ENCODE assay signal across 8 mouse cellular contexts in the genomic region with DNA sequence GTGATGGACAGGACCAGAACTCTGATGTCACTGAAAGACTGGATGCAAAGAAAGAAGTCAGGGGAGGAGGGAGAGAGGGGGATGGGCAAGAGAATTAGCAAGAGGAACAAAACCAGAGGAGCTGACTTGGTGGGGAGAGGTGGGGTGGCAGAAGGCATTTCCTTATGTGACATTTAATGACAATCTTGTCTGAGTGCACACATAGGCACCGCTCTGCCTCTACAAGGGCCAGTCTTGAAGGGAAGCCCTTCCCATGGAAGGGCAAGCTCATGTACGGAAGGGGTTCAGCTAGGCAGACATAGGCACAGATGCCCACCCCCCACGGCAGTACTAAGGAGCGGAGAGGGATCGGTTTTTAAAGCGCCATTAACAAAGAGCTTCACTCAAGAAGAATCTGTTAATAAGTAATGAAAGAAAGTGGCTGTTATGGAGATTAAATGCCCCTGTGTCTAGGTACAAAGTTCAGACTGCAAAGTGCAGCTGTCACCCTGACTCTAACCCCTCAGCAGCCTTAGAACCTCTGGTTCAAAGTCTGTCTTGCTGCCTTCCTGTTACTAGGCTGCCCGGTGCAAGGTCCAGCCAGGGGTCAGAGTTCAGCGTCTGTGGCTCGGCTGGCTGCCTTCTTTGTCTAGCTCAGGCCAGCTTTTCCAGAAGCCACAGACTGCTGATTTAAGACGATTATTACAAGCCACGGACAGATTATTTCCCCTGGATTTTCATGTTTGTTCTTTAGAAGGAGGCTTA.
A peak's percentile ranks its signal among the peaks of the same experiment; 100 is the strongest.
DNase-seq lines count a peak whose midpoint lies in the region; ATAC-seq and TF ChIP-seq lines count a peak whose summit lies in the region.

No protein-coding gene starts in this region.

- peak; percentile 16 for DNase-seq in urinary bladder, postnatal 14 days (ENCODE audit: low spot score)
- DNase-seq in urinary bladder, adult 2 months (ENCODE audit: low spot score): no peak
- no peak for DNase-seq in limb, embryonic 14.5 days (ENCODE audit: low spot score)
- DNase-seq in retina, postnatal 7 days (ENCODE audit: low read depth, low spot score): peak; percentile 51
- DNase-seq in thymus, postnatal 36 days: no peak
- DNase-seq in layer of hippocampus, adult 11-12 months (ENCODE audit: low spot score): no peak
- DNase-seq in layer of hippocampus, postnatal 14 days (ENCODE audit: low spot score in 2 of 2): no peak

- H3K4me3 ChIP-seq in hindbrain, embryonic 13.5 days: no peak overlapping the region
- no peak overlapping the region for H3K4me3 ChIP-seq in limb, embryonic 14.5 days (replicated peaks; ENCODE audit: low read length)

- no peaks in the 10 kb centered on the region for H3K9me3 ChIP-seq in hindbrain, embryonic 13.5 days
- no peaks in the 10 kb centered on the region for H3K9me3 ChIP-seq in limb, embryonic 14.5 days (ENCODE audit: control insufficient read depth, low read length)

- H3K4me1 ChIP-seq in hindbrain, embryonic 13.5 days (replicated peaks): peaks cover 7% of the 10 kb centered on the region
- peaks cover 9% of the 10 kb centered on the region for H3K4me1 ChIP-seq in limb, embryonic 14.5 days (ENCODE audit: control insufficient read depth, insufficient read depth, low read length)

- no peaks in the 10 kb centered on the region for H3K27me3 ChIP-seq in hindbrain, embryonic 13.5 days
- H3K27me3 ChIP-seq in limb, embryonic 14.5 days (ENCODE audit: control insufficient read depth, insufficient read depth, low read length): no peaks in the 10 kb centered on the region

- H3K27ac ChIP-seq in hindbrain, embryonic 13.5 days: peak overlapping the region; percentile 18; the same call in 1 of the 2 replicates
- H3K27ac ChIP-seq in limb, embryonic 14.5 days (replicated peaks; ENCODE audit: low read depth, low read length): no peak overlapping the region

- H3K9ac ChIP-seq in hindbrain, embryonic 13.5 days: no peak overlapping the region
- no peak overlapping the region for H3K9ac ChIP-seq in limb, embryonic 14.5 days (ENCODE audit: low read depth, low read length, severe bottlenecking)

- no peak for ATAC-seq in hindbrain, embryonic 13.5 days (ENCODE audit: low FRiP score)
- ATAC-seq in limb, embryonic 14.5 days (ENCODE audit: low FRiP score, low read depth): peak; percentile 30; the same call in 1 of the 2 replicates

- WGBS in hindbrain, embryonic 13.5 days: 9% methylated on average over 11 of the region's 11 CpGs
- 16% methylated on average over 11 of the region's 11 CpGs for WGBS in limb, embryonic 14.5 days

- TF ChIP-seq POLR2A in limb, embryonic 14.5 days (IDR thresholded peaks at IDR 0.05; ENCODE audit: borderline replicate concordance, extremely low read depth, insufficient read depth, insufficient read length): no peak

- H3K36me3 ChIP-seq in hindbrain, embryonic 13.5 days: no peaks in the 10 kb centered on the region
- H3K36me3 ChIP-seq in limb, embryonic 14.5 days (ENCODE audit: control insufficient read depth, insufficient read depth, low read length): no peaks in the 10 kb centered on the region

- peak overlapping the region; percentile 29 for H3K4me2 ChIP-seq in hindbrain, embryonic 13.5 days
- no peak overlapping the region for H3K4me2 ChIP-seq in limb, embryonic 14.5 days (replicated peaks; ENCODE audit: low read depth, low read length, severe bottlenecking)

Comparison
In these comparisons a context has a peak if more than half of its experiments do, and no peak if none do; other contexts are left out.
1. DNase-seq: peak in urinary bladder, postnatal 14 days (single experiment) and retina, postnatal 7 days (single experiment); none in urinary bladder, adult 2 months (single experiment), limb, embryonic 14.5 days (single experiment), thymus, postnatal 36 days (0 of 2), layer of hippocampus, adult 11-12 months (single experiment) and layer of hippocampus, postnatal 14 days (0 of 2).